ENCODE assay signal across 24 mouse cellular contexts in genomic region chr13:59429369-59429768, GRCm38 (mm10).
"Had no signal": no experiment of that assay in that cellular context is flagged by ENCODE, and none has a peak within 500 bp of the region (broad histone marks: within the 10 kb centered on the region; RNA-seq: fewer than 3 reads in every experiment).

No protein-coding gene starts in this region.

- H3K36me3 ChIP-seq: limb, embryonic 12.5 days; limb, embryonic 15.5 days; midbrain, embryonic 13.5 days; neural tube, embryonic 13.5 days; stomach, embryonic 15.5 days had no signal

- H3K27me3 ChIP-seq: limb, embryonic 12.5 days; limb, embryonic 15.5 days; midbrain, embryonic 13.5 days; neural tube, embryonic 13.5 days; stomach, embryonic 15.5 days had no signal

- ATAC-seq: liver, postnatal 0 days; lung, postnatal 0 days; midbrain, embryonic 13.5 days; midbrain, embryonic 16.5 days had no signal

- H3K27ac ChIP-seq: kidney, postnatal 0 days; layer of hippocampus, adult 2 months; limb, embryonic 12.5 days; limb, embryonic 15.5 days; liver, embryonic 14.5 days; macrophage; midbrain, embryonic 13.5 days; neural tube, embryonic 13.5 days; stomach, embryonic 15.5 days had no signal

- H3K4me3 ChIP-seq: layer of hippocampus, adult 2 months; limb, embryonic 12.5 days; limb, embryonic 15.5 days; midbrain, embryonic 13.5 days; myocyte; neural tube, embryonic 13.5 days; stomach, embryonic 15.5 days had no signal

- H3K4me1 ChIP-seq: midbrain, embryonic 13.5 days; stomach, embryonic 15.5 days had no signal

- H3K9ac ChIP-seq: limb, embryonic 12.5 days; limb, embryonic 15.5 days; liver, embryonic 14.5 days; liver, postnatal 0 days; lung, embryonic 14.5 days; midbrain, embryonic 13.5 days; neural tube, embryonic 13.5 days; stomach, embryonic 15.5 days had no signal

- H3K9me3 ChIP-seq: limb, embryonic 12.5 days; limb, embryonic 15.5 days; midbrain, embryonic 13.5 days; neural tube, embryonic 13.5 days; stomach, embryonic 15.5 days had no signal

- H3K4me2 ChIP-seq: limb, embryonic 12.5 days; limb, embryonic 15.5 days; liver, embryonic 11.5 days; lung, embryonic 14.5 days; midbrain, embryonic 13.5 days; neural tube, embryonic 13.5 days; stomach, embryonic 15.5 days had no signal

- DNase-seq: kidney, adult 2 months; kidney, postnatal 25 days; layer of hippocampus, postnatal 36 days; left cerebral cortex, postnatal 4 days; liver, postnatal 0 days; lung, embryonic 14.5 days; retina, postnatal 1 day; right cerebral cortex, postnatal 25 days; spleen, adult 18-20 months; thymus, adult 18-20 months; thymus, postnatal 36 days had no signal
